Mouse (Mus musculus) lung, postnatal 0 days (tissue): ENCODE measurements around the gene 4933411K16Rik.

Experiments used
- CTCF ChIP-seq: IDR thresholded peaks from 2 replicates; pipeline ENCODE4 v1.5.1; 2016; ENCODE audit warnings: antibody characterized with exemption, mild to moderate bottlenecking
- EP300 ChIP-seq: IDR thresholded peaks from 2 replicates; pipeline ENCODE4 v1.6.1; 2016; ENCODE audit warnings: antibody characterized with exemption, mild to moderate bottlenecking, control low read depth

GRCm38 (mm10) chr19:42026158-42026557 lies 25.9 kb upstream of the 4933411K16Rik start:
- TF ChIP-seq CTCF: peak; percentile 99
- TF ChIP-seq EP300: no peak
